In the genomic region with DNA sequence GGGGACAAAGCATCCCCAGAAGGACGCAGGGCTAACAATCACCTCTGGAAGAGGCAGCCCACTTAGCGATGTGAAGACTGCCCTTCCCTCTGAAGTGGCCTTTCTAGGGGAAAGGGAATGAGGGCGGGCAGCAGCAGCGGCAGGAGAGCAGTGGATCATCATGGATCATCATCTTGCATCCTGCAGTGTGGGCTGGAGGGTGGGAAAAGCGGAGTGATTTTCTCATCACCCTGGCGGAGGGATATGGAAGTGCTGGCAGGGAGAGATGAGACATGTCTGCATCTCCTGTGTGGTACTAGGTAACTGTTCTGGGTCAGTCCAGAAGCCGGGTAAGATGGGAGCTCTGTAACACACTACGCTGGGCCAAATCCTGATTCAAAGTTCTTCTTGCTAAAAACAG, we compare ENCODE assay signal across 14 mouse cellular contexts. TPM values are rescaled to one million over a fixed set of nuclear protein-coding genes. Genes with fewer than 3 reads are reported as not detected.
DNase-seq lines count a peak whose midpoint lies in the region; ATAC-seq lines count a peak whose summit lies in the region.
"Had no signal": no experiment of that assay in that cellular context is flagged by ENCODE, and none has a peak within 500 bp of the region (broad histone marks: within the 10 kb centered on the region; RNA-seq: fewer than 3 reads in every experiment).

No protein-coding gene starts in this region.

- H3K9me3 ChIP-seq in hindbrain, embryonic 13.5 days, result no peaks in the 10 kb centered on the region
- H3K9me3 ChIP-seq in hindbrain, embryonic 11.5 days (ENCODE audit: control insufficient read depth, low read length), result no peaks in the 10 kb centered on the region
- H3K9me3 ChIP-seq: liver, embryonic 13.5 days had no signal

- peaks cover 4% of the 10 kb centered on the region; the same call in 1 of the 2 replicates for H3K4me1 ChIP-seq in hindbrain, embryonic 13.5 days (replicated peaks)
- no peaks in the 10 kb centered on the region for H3K4me1 ChIP-seq in hindbrain, embryonic 11.5 days (replicated peaks; ENCODE audit: control insufficient read depth, insufficient read depth, low read length)
- H3K4me1 ChIP-seq: liver, embryonic 13.5 days had no signal

- no peak for ATAC-seq in hindbrain, embryonic 13.5 days (ENCODE audit: low FRiP score)
- no peak for ATAC-seq in hindbrain, embryonic 11.5 days (ENCODE audit: low FRiP score)
- ATAC-seq: CD4-positive, CD25-positive, alpha-beta regulatory T cell, adult 4 months had no signal

- H3K4me2 ChIP-seq in hindbrain, embryonic 13.5 days, result no peak overlapping the region
- H3K4me2 ChIP-seq in hindbrain, embryonic 11.5 days (replicated peaks; ENCODE audit: low read depth, low read length), result no peak overlapping the region
- H3K4me2 ChIP-seq: liver, embryonic 13.5 days had no signal

- no peaks in the 10 kb centered on the region for H3K27me3 ChIP-seq in hindbrain, embryonic 13.5 days
- no peaks in the 10 kb centered on the region for H3K27me3 ChIP-seq in hindbrain, embryonic 11.5 days (ENCODE audit: control insufficient read depth, insufficient read depth, low read length)
- H3K27me3 ChIP-seq: liver, embryonic 13.5 days had no signal

- no peak overlapping the region; the same call in 1 of the 2 replicates for H3K9ac ChIP-seq in hindbrain, embryonic 13.5 days
- no peak overlapping the region for H3K9ac ChIP-seq in hindbrain, embryonic 11.5 days (ENCODE audit: low read depth, low read length)
- H3K9ac ChIP-seq: liver, embryonic 13.5 days had no signal

- peak overlapping the region; percentile 8; the same call in 1 of the 2 replicates for H3K27ac ChIP-seq in hindbrain, embryonic 13.5 days
- H3K27ac ChIP-seq in hindbrain, embryonic 11.5 days (ENCODE audit: low read depth, low read length), result no peak overlapping the region
- H3K27ac ChIP-seq: liver, embryonic 13.5 days had no signal

- H3K36me3 ChIP-seq in hindbrain, embryonic 13.5 days, result no peaks in the 10 kb centered on the region
- H3K36me3 ChIP-seq in hindbrain, embryonic 11.5 days (ENCODE audit: control insufficient read depth, insufficient read depth, low read length), result no peaks in the 10 kb centered on the region
- H3K36me3 ChIP-seq: liver, embryonic 13.5 days had no signal

- whole genome bisulfite sequencing in hindbrain, embryonic 13.5 days, result 71% methylated on average over 8 of the region's 8 CpGs
- 78% methylated on average over 8 of the region's 8 CpGs for WGBS in hindbrain, embryonic 11.5 days

- no peak overlapping the region for H3K4me3 ChIP-seq in hindbrain, embryonic 13.5 days
- no peak overlapping the region for H3K4me3 ChIP-seq in hindbrain, embryonic 11.5 days (ENCODE audit: low read depth, low read length)
- H3K4me3 ChIP-seq: liver, embryonic 13.5 days had no signal

- intact Hi-C loops in gastrocnemius, postnatal 36 days (cut with DNase I), result no loop called here

- DNase-seq in hindbrain, embryonic 11.5 days (ENCODE audit: low spot score), result no peak
- peak; percentile 56 for DNase-seq in right cerebral cortex, adult 18-20 months
- no peak for DNase-seq in right cerebral cortex, postnatal 25 days
- DNase-seq in cerebellum, postnatal 10 days, result peak; percentile 29 to 37
- peak; percentile 67 for DNase-seq in retina, postnatal 1 day
- DNase-seq in heart, adult 18-20 months, result no peak
- DNase-seq in gastrocnemius, postnatal 36 days, result no peak
- DNase-seq: adrenal gland, adult 2 months; kidney, adult 8-10 months; left cerebral cortex, postnatal 4 days; liver, embryonic 13.5 days; thymus, postnatal 4 days had no signal

RNA-seq across cellular contexts. Expression of gene Zfp365, which starts 18.4 kb away (rescaled TPM):
- polyA plus RNA-seq in hindbrain, embryonic 13.5 days (2015; fragmentation: Nextera tagmentation; extraction: Ambion mirVana), result 2.1 and 2.4 TPM in 2 replicates
- polyA plus RNA-seq in hindbrain, embryonic 11.5 days (2014; fragmentation: Nextera tagmentation; extraction: Ambion mirVana), result 1.2 and 2.2 TPM in 2 replicates
- total RNA-seq in heart, adult 18-20 months (2021), result under 1 TPM; 0.23 to 0.37 TPM
- under 1 TPM; 0.12 to 0.20 TPM for total RNA-seq in gastrocnemius, postnatal 36 days (2021)

Comparison
In these comparisons a context has a peak if more than half of its experiments do, and no peak if none do; other contexts are left out.
1. DNase-seq: peak in right cerebral cortex, adult 18-20 months (single experiment), cerebellum, postnatal 10 days (2 of 2) and retina, postnatal 1 day (single experiment); none in hindbrain, embryonic 11.5 days (single experiment), right cerebral cortex, postnatal 25 days (single experiment), heart, adult 18-20 months (0 of 2) and gastrocnemius, postnatal 36 days (0 of 2).